Mouse (Mus musculus): ENCODE data around the gene Tfap2e. TPM values are rescaled to one million over a fixed set of nuclear protein-coding genes. Genes with fewer than 3 reads are reported as not detected.

Tfap2e gene
- polyA plus RNA-seq, 1 experiment, result 0.07 TPM

DNA sequence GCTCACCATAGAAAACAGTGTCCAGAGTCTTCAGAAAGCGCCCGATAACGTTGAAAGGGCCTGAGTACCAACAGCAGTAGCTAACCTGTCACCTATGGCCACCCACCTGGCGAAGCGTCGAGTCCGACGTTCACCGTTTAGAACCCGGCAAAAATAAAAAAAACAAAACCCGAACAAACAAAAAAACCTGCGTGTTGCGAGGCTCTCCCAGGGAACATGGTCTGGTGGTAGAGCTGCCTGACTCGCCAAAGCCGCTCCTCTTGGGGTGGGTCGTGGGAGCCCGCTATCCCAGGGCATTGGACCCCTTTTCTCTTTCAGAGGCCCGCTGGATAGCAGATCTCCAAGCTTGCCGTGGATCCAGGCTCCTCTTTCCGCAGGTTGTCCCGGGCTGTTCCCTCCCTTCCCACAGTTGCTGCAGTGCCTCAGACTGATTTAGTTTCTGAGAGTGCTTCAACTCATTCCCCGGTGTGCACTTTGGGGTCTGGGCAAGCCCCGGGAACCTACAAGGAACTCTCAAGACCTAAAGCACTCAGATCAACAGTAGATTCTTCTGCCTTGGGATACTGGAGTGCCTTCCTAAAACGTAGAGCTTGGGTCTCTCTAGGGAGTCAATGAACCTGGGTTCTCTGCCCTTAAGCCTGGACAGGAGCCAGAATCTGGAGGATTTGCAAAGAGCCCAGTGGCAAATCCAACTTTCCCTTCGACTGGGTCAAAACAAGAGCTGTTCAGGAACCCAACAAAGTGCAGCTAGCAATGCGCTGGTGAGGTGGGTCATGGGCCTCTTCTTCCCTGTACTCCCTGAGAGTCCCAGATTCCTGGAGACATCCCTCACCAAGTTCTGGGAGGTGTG, 3.3 kb downstream of the Tfap2e start:
- Histone ChIP-seq H3K27ac (ENCODE audit: control insufficient read depth, insufficient read depth, low read length) (no peak overlapping the region), H3K4me3 (ENCODE audit: control insufficient read depth, insufficient read depth, low read length) (no peak overlapping the region), H3K27me3 (ENCODE audit: control insufficient read depth, insufficient read depth, low read length) (peaks cover 21% of the 10 kb centered on the region), H3K4me1 (replicated peaks; ENCODE audit: control insufficient read depth, insufficient read depth, low read length) (no peaks in the 10 kb centered on the region), H3K36me3 (ENCODE audit: control insufficient read depth, insufficient read depth, low read length) (no peaks in the 10 kb centered on the region)
- no peak for TF ChIP-seq CTCF (IDR thresholded peaks at IDR 0.05; ENCODE audit: borderline replicate concordance, control insufficient read depth, extremely low read depth, insufficient read depth, low read length, poor library complexity)
- TF ChIP-seq POLR2A (IDR thresholded peaks at IDR 0.05; ENCODE audit: control insufficient read depth, extremely low read depth, insufficient read depth, low read length, poor library complexity), result no peak
- DNase-seq, result no peak
- WGBS, result 11% methylated on average over 26 of the region's 26 CpGs

DNA sequence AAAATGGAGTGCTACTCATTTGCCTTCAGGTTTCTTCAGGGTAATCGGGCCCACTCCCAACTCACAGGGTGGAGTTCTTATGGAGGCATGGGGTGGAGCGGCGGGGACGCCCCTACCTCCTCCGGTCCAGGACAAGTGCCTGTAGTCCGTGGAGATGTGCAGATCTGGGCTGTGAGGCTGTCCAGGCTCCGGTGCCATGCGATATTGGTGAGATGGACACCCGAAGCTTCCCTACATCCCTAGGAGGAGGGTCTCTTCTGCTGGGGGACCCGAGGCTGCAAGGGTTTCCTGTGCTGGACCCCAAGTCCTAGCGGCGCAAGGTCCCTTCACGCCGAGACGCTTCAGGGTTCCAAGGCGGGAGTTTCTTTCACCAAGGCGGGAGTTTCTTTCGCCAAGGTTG, 3.9 kb downstream of the Tfap2e start:
- 7% methylated on average over 18 of the region's 18 CpGs for WGBS
- no peaks in the 10 kb centered on the region for H3K36me3 ChIP-seq (ENCODE audit: control insufficient read depth, insufficient read depth, low read length)
- peaks cover 21% of the 10 kb centered on the region for H3K27me3 ChIP-seq (ENCODE audit: control insufficient read depth, insufficient read depth, low read length)
- no peak overlapping the region for H3K27ac ChIP-seq (ENCODE audit: control insufficient read depth, insufficient read depth, low read length)
- no peaks in the 10 kb centered on the region for H3K4me1 ChIP-seq (replicated peaks; ENCODE audit: control insufficient read depth, insufficient read depth, low read length)
- H3K4me3 ChIP-seq (ENCODE audit: control insufficient read depth, insufficient read depth, low read length), result no peak overlapping the region
- no peak for DNase-seq
- TF ChIP-seq CTCF (IDR thresholded peaks at IDR 0.05; ENCODE audit: borderline replicate concordance, control insufficient read depth, extremely low read depth, insufficient read depth, low read length, poor library complexity) (no peak), POLR2A (IDR thresholded peaks at IDR 0.05; ENCODE audit: control insufficient read depth, extremely low read depth, insufficient read depth, low read length, poor library complexity) (no peak)

- H3K27me3 ChIP-seq (ENCODE audit: control insufficient read depth, insufficient read depth, low read length), result no peaks in the 10 kb centered on the region
- no peak overlapping the region for H3K27ac ChIP-seq (ENCODE audit: control insufficient read depth, insufficient read depth, low read length)
- no peak overlapping the region for H3K4me3 ChIP-seq (ENCODE audit: control insufficient read depth, insufficient read depth, low read length)
- no peak for TF ChIP-seq CTCF (IDR thresholded peaks at IDR 0.05; ENCODE audit: borderline replicate concordance, control insufficient read depth, extremely low read depth, insufficient read depth, low read length, poor library complexity)
- TF ChIP-seq POLR2A (IDR thresholded peaks at IDR 0.05; ENCODE audit: control insufficient read depth, extremely low read depth, insufficient read depth, low read length, poor library complexity), result no peak
- H3K4me1 ChIP-seq (replicated peaks; ENCODE audit: control insufficient read depth, insufficient read depth, low read length), result no peaks in the 10 kb centered on the region
- 97% methylated on average over 5 of the region's 5 CpGs for WGBS
- DNase-seq, result no peak
- H3K36me3 ChIP-seq (ENCODE audit: control insufficient read depth, insufficient read depth, low read length), result peaks cover 40% of the 10 kb centered on the region
Measured at GRCm38 (mm10) chr4:126707439-126707826, 28.6 kb downstream of the Tfap2e start.

- no peaks in the 10 kb centered on the region for H3K4me1 ChIP-seq (replicated peaks; ENCODE audit: control insufficient read depth, insufficient read depth, low read length)
- H3K27ac ChIP-seq (ENCODE audit: control insufficient read depth, insufficient read depth, low read length), result no peak overlapping the region
- no peak overlapping the region for H3K4me3 ChIP-seq (ENCODE audit: control insufficient read depth, insufficient read depth, low read length)
- peaks cover 40% of the 10 kb centered on the region for H3K36me3 ChIP-seq (ENCODE audit: control insufficient read depth, insufficient read depth, low read length)
- TF ChIP-seq CTCF (IDR thresholded peaks at IDR 0.05; ENCODE audit: borderline replicate concordance, control insufficient read depth, extremely low read depth, insufficient read depth, low read length, poor library complexity) (no peak), POLR2A (IDR thresholded peaks at IDR 0.05; ENCODE audit: control insufficient read depth, extremely low read depth, insufficient read depth, low read length, poor library complexity) (no peak)
- no peak for DNase-seq
- WGBS, result 96% methylated on average over 12 of the region's 12 CpGs
- H3K27me3 ChIP-seq (ENCODE audit: control insufficient read depth, insufficient read depth, low read length), result no peaks in the 10 kb centered on the region
Measured at GRCm38 (mm10) chr4:126706630-126707438, 29.2 kb downstream of the Tfap2e start.

- peaks cover 11% of the 10 kb centered on the region for H3K36me3 ChIP-seq (ENCODE audit: control insufficient read depth, insufficient read depth, low read length)
- 99% methylated on average over 4 of the region's 4 CpGs for WGBS
Measured at GRCm38 (mm10) chr4:126696908-126697307, 39.1 kb downstream of the Tfap2e start.

DNA sequence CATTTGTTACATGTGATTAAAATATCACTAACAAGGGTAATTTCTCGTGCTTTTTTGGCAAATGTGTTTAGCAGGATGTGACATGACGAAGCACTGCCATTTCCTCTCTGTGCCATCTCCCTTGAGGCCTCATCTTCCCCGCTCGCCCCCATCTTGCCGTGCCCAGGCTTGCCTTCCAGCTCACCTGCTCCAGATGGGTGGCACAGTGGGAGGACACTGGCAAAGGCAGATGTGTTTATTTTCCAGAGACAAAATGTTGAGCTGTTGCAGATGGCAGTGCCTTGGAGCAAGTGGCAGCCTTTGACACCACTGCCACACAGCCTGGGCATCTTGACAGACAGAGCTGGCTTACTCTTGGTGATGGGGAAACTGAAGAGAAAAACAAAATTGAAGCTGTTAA, 43.0 kb downstream of the Tfap2e start:
- DNase-seq, result no peak
- no peaks in the 10 kb centered on the region for H3K4me1 ChIP-seq (replicated peaks; ENCODE audit: control insufficient read depth, insufficient read depth, low read length)
- no peaks in the 10 kb centered on the region for H3K27me3 ChIP-seq (ENCODE audit: control insufficient read depth, insufficient read depth, low read length)
- H3K4me3 ChIP-seq (ENCODE audit: control insufficient read depth, insufficient read depth, low read length), result no peak overlapping the region
- H3K36me3 ChIP-seq (ENCODE audit: control insufficient read depth, insufficient read depth, low read length), result peaks cover 5% of the 10 kb centered on the region; the same call in 1 of the 2 replicates
- H3K27ac ChIP-seq (ENCODE audit: control insufficient read depth, insufficient read depth, low read length), result no peak overlapping the region
- no peak for TF ChIP-seq CTCF (IDR thresholded peaks at IDR 0.05; ENCODE audit: borderline replicate concordance, control insufficient read depth, extremely low read depth, insufficient read depth, low read length, poor library complexity)
- no peak for TF ChIP-seq POLR2A (IDR thresholded peaks at IDR 0.05; ENCODE audit: control insufficient read depth, extremely low read depth, insufficient read depth, low read length, poor library complexity)
- WGBS, result 95% methylated on average over 5 of the region's 5 CpGs

More at GRCm38 (mm10) chr4:126696908-126697307, 39.1 kb downstream of the Tfap2e start:
- no peak overlapping the region for H3K4me3 ChIP-seq (ENCODE audit: control insufficient read depth, insufficient read depth, low read length)
- H3K27me3 ChIP-seq (ENCODE audit: control insufficient read depth, insufficient read depth, low read length), result no peaks in the 10 kb centered on the region
- no peaks in the 10 kb centered on the region for H3K4me1 ChIP-seq (replicated peaks; ENCODE audit: control insufficient read depth, insufficient read depth, low read length)
- TF ChIP-seq POLR2A (IDR thresholded peaks at IDR 0.05; ENCODE audit: control insufficient read depth, extremely low read depth, insufficient read depth, low read length, poor library complexity) (no peak), CTCF (IDR thresholded peaks at IDR 0.05; ENCODE audit: borderline replicate concordance, control insufficient read depth, extremely low read depth, insufficient read depth, low read length, poor library complexity) (no peak)
- no peak overlapping the region for H3K27ac ChIP-seq (ENCODE audit: control insufficient read depth, insufficient read depth, low read length)
- DNase-seq, result no peak

Measured in thymus, adult 2 months (tissue).